Mouse (Mus musculus): ENCODE measurements around the gene Aatk.

The Aatk gene

GRCm38 (mm10) chr11:119989115-119989564, 57.8 kb downstream of the Aatk start:
- DNase-seq (ENCODE audit: low spot score in 2 of 2): no peak

GRCm38 (mm10) chr11:119988391-119988790, 58.6 kb downstream of the Aatk start:
- DNase-seq (ENCODE audit: low spot score in 2 of 2): no peak

- no peak for DNase-seq (ENCODE audit: low spot score in 2 of 2)
Measured at GRCm38 (mm10) chr11:119987876-119988275, 59.1 kb downstream of the Aatk start.

GRCm38 (mm10) chr11:119986751-119987425, 60.1 kb downstream of the Aatk start:
- no peak for DNase-seq (ENCODE audit: low spot score in 2 of 2)

DNA sequence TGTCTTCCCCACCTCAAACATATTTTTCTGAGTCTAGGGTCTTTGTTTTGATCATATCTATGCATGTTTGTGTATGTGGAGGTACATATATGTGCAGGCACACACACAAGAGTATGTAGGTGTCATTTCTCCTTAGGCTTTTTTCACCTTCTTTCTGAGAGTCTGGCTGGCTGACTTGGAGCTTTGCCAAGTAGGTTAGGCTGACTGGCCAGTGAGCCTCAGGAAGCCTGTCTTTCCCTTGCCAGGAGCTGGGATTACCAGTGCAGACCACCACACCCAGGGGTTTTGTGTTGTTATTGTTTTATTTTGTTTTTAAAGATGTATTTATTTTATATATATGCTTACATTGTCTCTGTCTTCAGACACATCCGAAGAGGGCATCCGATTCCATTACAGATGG, 63.8 kb downstream of the Aatk start:
- DNase-seq (ENCODE audit: low spot score in 2 of 2): no peak

DNA sequence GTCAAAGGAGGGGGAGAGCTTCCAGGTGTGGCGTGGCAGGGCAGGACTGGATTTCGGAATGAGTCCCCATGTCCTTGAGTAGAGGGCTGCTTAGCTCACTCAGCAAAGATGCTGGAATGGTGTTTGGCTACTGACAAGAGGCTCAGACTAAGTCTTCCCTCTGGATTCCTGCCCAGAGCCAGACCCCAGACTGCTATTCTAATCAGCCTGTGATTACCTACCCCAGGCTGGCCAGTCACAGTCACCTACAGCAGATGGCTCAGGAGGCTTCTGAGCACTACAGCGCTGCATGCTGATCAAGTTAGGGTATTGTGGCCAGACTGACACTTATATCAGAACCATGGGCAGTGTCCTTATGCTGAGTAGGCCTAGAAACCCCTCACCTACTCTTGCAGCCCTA, 64.7 kb downstream of the Aatk start:
- DNase-seq (ENCODE audit: low spot score in 2 of 2): no peak

DNA sequence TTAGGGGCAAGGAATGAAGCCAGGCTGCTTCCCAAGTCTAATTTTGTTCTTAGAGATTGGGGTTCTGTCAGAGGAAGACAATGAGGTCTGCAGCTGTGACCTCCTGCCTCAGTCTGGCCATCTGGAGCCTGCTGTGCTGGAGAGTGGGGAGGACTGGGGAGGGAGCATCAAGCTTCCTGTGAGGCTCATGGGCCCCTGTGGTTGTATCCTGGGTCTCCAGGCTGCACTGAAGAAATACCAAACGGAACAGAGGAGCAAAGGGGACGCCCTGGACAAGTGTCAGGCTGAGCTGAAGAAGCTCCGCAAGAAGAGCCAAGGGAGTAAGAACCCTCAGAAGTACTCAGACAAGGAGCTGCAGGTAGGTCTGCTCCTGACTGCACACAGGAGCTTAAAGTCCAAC, 65.2 kb downstream of the Aatk start:
- DNase-seq (ENCODE audit: low spot score in 2 of 2): no peak

DNA sequence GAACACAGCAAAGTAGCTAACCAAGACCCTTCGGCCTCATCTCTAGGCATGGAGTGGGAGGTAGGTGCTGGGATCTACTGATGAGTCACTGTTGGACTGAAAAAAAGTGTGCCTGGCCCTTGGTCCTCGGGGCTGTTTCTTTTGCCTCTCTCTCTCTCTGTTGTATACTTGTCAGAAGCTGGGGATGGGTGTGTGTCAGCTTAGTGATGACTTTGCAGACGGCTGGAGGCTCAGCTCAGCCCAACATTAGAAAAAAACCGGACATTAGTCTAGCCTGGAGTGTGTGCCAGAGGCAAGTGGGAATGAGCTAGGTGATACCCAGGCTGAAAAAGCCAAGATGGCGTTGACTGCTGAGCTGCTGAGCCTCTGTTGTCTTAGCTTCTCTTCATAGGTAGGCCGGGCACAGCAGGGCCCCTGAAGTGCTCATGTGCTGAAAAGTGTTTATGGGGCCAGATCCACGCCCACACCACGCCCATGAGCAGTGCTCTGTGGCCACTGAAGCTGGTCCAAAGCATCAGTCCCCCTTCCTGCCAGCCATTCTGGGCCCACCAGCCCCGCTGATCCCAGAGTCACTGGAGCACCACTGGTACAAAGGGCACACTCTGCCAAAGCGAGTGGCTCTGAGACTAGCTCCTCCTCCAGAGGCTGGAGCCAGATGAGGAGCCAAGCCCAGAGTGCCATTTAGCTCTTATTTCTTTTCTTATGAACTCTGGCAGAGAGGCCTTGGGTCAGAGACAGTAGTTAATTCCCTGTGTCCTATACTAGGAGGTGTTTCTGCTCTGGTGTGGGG, 67.2 kb downstream of the Aatk start:
- DNase-seq (ENCODE audit: low spot score in 2 of 2): no peak

DNA sequence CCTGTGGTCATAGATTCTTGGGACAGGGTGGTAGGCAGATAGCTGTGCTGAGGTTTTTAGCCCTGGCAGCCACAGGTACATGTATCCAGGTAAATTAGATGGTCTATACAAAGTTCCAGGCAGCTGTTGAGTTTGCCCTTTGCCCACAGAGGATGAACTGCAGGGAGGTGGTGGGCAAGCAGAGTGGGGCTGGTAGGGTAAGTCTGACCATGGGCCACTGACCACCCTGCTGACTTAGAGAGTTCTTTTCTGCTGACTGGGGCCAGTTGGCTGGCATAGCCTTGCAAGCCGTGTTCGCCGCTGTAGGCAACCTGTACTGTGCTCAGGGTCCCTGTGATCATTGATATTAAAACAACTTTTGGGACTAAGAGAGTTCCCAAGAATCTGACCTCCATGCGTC, 68.3 kb downstream of the Aatk start:
- DNase-seq (ENCODE audit: low spot score in 2 of 2): no peak

GRCm38 (mm10) chr11:119975739-119976501, 71.0 kb downstream of the Aatk start:
- no peak for DNase-seq (ENCODE audit: low spot score in 2 of 2)

- DNase-seq (ENCODE audit: low spot score in 2 of 2): no peak
Measured at GRCm38 (mm10) chr11:119973789-119974188, 73.2 kb downstream of the Aatk start.

DNA sequence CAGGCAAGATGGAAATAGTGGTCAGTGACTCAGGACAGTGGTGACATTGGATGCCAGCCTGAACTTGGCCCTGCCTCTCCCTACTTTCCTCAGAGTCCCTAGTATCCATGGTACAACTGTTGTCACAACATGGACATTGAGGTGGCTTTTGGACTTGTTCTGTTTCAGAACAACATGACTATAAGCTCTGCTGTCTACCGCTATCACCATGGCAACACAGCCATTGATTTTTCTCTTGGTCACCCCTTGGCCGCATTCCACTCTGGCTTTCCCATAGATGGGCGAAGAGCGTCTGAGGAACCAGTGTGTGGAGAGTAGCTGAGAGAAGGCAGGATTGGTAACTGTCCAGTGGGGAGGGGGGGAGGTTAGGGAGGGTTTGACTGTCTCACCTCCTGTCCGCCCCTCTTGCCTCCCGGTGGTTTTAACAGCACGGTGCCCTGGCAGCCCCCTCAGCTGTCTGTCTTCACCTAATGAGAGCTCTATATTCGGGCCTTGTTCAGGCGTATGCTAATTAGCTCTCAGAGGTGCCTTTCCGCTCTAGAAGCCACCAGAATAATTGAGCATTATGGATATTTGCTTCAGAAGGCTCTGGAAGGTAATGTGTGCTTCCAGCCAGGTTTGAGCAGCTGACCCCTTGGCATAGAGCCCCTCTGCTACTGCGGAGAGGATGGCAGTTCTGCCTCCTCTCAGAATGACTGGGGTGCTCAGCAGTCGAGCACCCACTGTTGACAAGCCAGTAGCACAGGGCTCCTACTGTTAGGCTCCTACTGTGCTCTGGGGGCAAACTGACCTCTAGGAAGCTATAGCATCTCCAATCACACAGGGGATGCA, 76.7 kb downstream of the Aatk start:
- DNase-seq (ENCODE audit: low spot score in 2 of 2): no peak

GRCm38 (mm10) chr11:119967892-119968291, 79.1 kb downstream of the Aatk start:
- DNase-seq (ENCODE audit: low spot score in 2 of 2): no peak

DNA sequence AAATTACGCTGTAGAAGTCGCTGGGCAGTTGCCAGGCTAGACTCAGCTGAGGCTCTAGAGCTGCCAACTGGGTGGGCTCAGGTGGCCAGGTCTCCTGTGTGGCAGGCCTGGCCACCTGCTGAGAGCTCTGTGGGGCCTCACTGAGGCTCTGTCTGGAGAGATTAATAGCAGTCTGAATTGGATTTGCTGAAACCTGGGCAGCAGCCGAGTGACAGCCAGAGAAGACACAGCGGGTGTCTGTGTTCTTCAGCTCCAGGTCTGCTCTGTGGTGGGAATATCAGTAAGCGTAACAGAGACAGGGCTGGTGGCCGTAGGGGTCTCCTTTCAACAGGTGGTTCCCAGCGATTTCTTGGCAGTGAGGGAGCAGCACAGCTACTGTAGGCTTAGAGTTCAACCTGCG, 79.6 kb downstream of the Aatk start:
- no peak for DNase-seq (ENCODE audit: low spot score in 2 of 2)

- DNase-seq (ENCODE audit: low spot score in 2 of 2): no peak
Measured at GRCm38 (mm10) chr11:119966294-119966693, 80.7 kb downstream of the Aatk start.

- no peak for DNase-seq (ENCODE audit: low spot score in 2 of 2)
Measured at GRCm38 (mm10) chr11:119965053-119965452, 81.9 kb downstream of the Aatk start.

- no peak for DNase-seq (ENCODE audit: low spot score in 2 of 2)
Measured at GRCm38 (mm10) chr11:119961511-119961910, 85.5 kb downstream of the Aatk start.

GRCm38 (mm10) chr11:119960671-119961070, 86.3 kb downstream of the Aatk start:
- no peak for DNase-seq (ENCODE audit: low spot score in 2 of 2)

GRCm38 (mm10) chr11:119959714-119960113, 87.3 kb downstream of the Aatk start:
- no peak for DNase-seq (ENCODE audit: low spot score in 2 of 2)

DNA sequence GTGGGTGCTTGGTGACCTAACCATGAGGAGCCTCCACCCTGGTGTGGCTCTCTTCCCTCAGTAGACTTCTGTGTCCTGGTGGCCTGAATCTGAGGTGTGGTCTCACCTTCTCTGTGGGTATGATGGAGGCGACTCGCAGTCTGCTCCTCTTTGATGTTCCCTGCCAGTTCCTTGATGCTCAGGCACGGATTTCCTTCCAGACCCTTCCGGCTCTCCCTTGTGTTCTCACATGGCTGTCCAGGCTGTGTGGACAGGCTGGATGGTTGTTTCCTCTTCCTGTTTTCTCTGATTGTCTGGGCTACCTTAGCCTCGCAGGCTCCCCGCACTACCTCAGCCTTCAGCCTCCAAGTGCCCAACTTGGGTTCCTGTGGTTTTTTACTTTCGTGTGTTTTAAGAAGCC, 88.1 kb downstream of the Aatk start:
- DNase-seq (ENCODE audit: low spot score in 2 of 2): no peak
